Mouse (Mus musculus) lung, adult 2 months (tissue): ENCODE measurements around the gene Myl3.

ENCODE experiments used
- CTCF ChIP-seq: fragments of 200-500 bp; IDR thresholded peaks from 2 replicates; pipeline ENCODE4 v1.5.1; 2011; ENCODE audit warnings: mild to moderate bottlenecking, low read length, control low read depth; ENCODE audit not compliant: insufficient read depth
- POLR2A ChIP-seq: fragments of 200-500 bp; IDR thresholded peaks from 2 replicates; pipeline ENCODE4 v1.6.1; 2011; ENCODE audit warnings: low read depth, mild to moderate bottlenecking, control low read depth, low read length, borderline replicate concordance; ENCODE audit errors: extremely low read depth

DNA sequence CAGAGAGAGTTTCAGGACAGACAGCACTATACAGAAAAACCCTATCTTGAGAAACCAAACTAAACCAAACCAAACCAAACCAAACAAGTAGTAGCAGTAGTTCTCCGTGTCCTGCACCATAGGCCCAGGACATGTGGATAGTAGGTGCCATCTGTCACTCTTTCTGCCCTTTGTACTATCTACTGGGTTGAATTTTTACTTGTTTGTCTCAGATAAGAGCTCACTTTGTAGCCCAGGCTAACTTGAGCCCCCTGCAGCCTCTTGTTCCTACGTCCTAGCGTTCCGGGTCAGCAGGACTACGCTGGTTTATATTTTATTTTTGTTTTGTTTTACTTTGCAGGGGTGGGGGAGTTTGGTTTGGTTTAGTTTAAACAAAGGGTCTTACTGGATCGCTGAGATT is 37.7 kb upstream of the Myl3 start:
- TF ChIP-seq POLR2A (no peak), CTCF (no peak)
